Mouse (Mus musculus) heart, postnatal 36 days (tissue): ENCODE results near the gene Pnp. TPM values are rescaled to one million over a fixed set of nuclear protein-coding genes. Genes with fewer than 3 reads are reported as not detected.

Source experiments
- total RNA-seq, 2 experiments: library from RNA; stranded (reverse); gene quantifications; 2 replicates each; pipeline ENCODE4 v1.2.3; 2021

The Pnp gene
- total RNA-seq, 2 experiments from 2014 or later = 12.7 to 14.8 TPM

Other genes starting within 250 kb of the Pnp start
- gene Olfr747, start 237.9 kb upstream of the Pnp start, total RNA-seq = not detected
- gene Olfr748, start 223.7 kb upstream of the Pnp start, total RNA-seq = not detected
- not detected for gene Olfr749, start 186.0 kb upstream of the Pnp start, total RNA-seq
- 10 to 100 TPM; 13.8 to 15.2 TPM for gene Ttc5, start 145.6 kb upstream of the Pnp start, total RNA-seq
- not detected for gene Ccnb1ip1, start 123.3 kb upstream of the Pnp start, total RNA-seq
- 10 to 100 TPM; 14.3 to 15.7 TPM for gene Parp2, start 123.2 kb upstream of the Pnp start, total RNA-seq
- 10 to 100 TPM; 10.3 to 13.9 TPM for gene Tep1, start 60.5 kb upstream of the Pnp start, total RNA-seq
- 10 to 100 TPM; 27.6 to 43.8 TPM for gene Klhl33, start 33.6 kb upstream of the Pnp start, total RNA-seq
- 10 to 100 TPM; 75.7 to 79.2 TPM for gene Osgep, start 6.2 kb upstream of the Pnp start, total RNA-seq
- 10 to 100 TPM; 27.7 to 28.1 TPM for gene Apex1, start 6.1 kb upstream of the Pnp start, total RNA-seq
- gene Pip4p1, start 226 bp upstream of the Pnp start, total RNA-seq = 10 to 100 TPM; 24.5 to 27.2 TPM
- gene Gm49342, start 13.4 kb downstream of the Pnp start, total RNA-seq = 10 to 100 TPM; 10.1 to 10.6 TPM
- gene Pnp2, start 24.9 kb downstream of the Pnp start, total RNA-seq = under 1 TPM; 0.22 to 0.65 TPM
- under 1 TPM; 0.22 to 0.25 TPM for gene Rnase10, start 76.7 kb downstream of the Pnp start, total RNA-seq
- not detected for gene Rnase9, start 110.8 kb downstream of the Pnp start, total RNA-seq
- not detected for gene Rnase11, start 119.1 kb downstream of the Pnp start, total RNA-seq
- gene Rnase12, start 126.6 kb downstream of the Pnp start, total RNA-seq = not detected
- gene Olfr750, start 143.4 kb downstream of the Pnp start, total RNA-seq = not detected
- gene Rnase4, start 160.0 kb downstream of the Pnp start, total RNA-seq = 10 to 100 TPM; 58.7 to 61.0 TPM
- gene Ang, start 160.1 kb downstream of the Pnp start, total RNA-seq = 1 to 10 TPM; 7.7 to 9.5 TPM
- gene Eddm3b, start 183.3 kb downstream of the Pnp start, total RNA-seq = not detected
- gene Rnase6, start 192.8 kb downstream of the Pnp start, total RNA-seq = under 1 TPM; 0.28 to 0.87 TPM
- 1 to 10 TPM in 1 of 2 experiments, under 1 TPM in 1; 0.80 to 1.1 TPM for gene Rnase1, start 215.7 kb downstream of the Pnp start, total RNA-seq
- gene Rnase2b, start 231.2 kb downstream of the Pnp start, total RNA-seq = not detected